Mouse (Mus musculus) neural tube, embryonic 13.5 days (tissue): Measurements from ENCODE around the gene Vmn2r104. TPM values are rescaled to one million over a fixed set of nuclear protein-coding genes. Genes with fewer than 3 reads are reported as not detected.

Experiments
- ATAC-seq: fragments of 200-750 bp; cut with Nextera tagmentation; 2 replicates; pipeline ENCODE4 v1.8.0; 2017; ENCODE audit warnings: low read depth, mild to moderate bottlenecking, moderate TSS enrichment, moderate library complexity
- H3K27ac ChIP-seq: fragments of 300-500 bp; sonication (generic); replicated peaks from 2 replicates; pipeline ENCODE4 v1.5.1; 2015; ENCODE audit warnings: moderate library complexity, mild to moderate bottlenecking, inconsistent platforms
- H3K27me3 ChIP-seq: fragments of 300-500 bp; sonication (generic); 2 replicates; pipeline ENCODE4 v1.6.1; 2015; ENCODE audit warnings: mild to moderate bottlenecking, inconsistent platforms
- H3K36me3 ChIP-seq: fragments of 300-500 bp; sonication (generic); 2 replicates; pipeline ENCODE4 v1.6.1; 2015; ENCODE audit warnings: mild to moderate bottlenecking, inconsistent platforms
- H3K4me1 ChIP-seq: fragments of 300-500 bp; sonication (generic); replicated peaks from 2 replicates; pipeline ENCODE4 v1.6.1; 2015; ENCODE audit warnings: inconsistent platforms
- H3K4me2 ChIP-seq: fragments of 300-500 bp; sonication (generic); 2 replicates; pipeline ENCODE4 v1.6.1; 2015; ENCODE audit warnings: inconsistent platforms, mild to moderate bottlenecking, moderate library complexity
- H3K4me3 ChIP-seq: fragments of 300-500 bp; sonication (generic); 2 replicates; pipeline ENCODE4 v1.5.1; 2015; ENCODE audit warnings: mild to moderate bottlenecking, inconsistent platforms
- H3K9ac ChIP-seq: fragments of 300-500 bp; sonication (generic); 2 replicates; pipeline ENCODE4 v1.6.1; 2015; ENCODE audit warnings: moderate library complexity, mild to moderate bottlenecking, inconsistent platforms
- H3K9me3 ChIP-seq: fragments of 300-500 bp; sonication (generic); 2 replicates; pipeline ENCODE4 v1.6.1; 2016; ENCODE audit warnings: inconsistent platforms
- WGBS: fragments of 180-500 bp; shearing (Covaris S2); methylation state at CpG from one replicate; pipeline ENCODE4 v1.1.7; 2015; 5-methylcytosine and 5-hydroxymethylcytosine counted together
- polyA plus RNA-seq: library from polyadenylated mRNA; unstranded; fragments of >200 nt; fragmentation: Nextera tagmentation; extraction: Ambion mirVana; gene quantifications from 2 replicates; pipeline ENCODE4 v1.2.1, GENCODE M21; 2015

The Vmn2r104 gene
- polyA plus RNA-seq: not detected in 2 replicates

DNA sequence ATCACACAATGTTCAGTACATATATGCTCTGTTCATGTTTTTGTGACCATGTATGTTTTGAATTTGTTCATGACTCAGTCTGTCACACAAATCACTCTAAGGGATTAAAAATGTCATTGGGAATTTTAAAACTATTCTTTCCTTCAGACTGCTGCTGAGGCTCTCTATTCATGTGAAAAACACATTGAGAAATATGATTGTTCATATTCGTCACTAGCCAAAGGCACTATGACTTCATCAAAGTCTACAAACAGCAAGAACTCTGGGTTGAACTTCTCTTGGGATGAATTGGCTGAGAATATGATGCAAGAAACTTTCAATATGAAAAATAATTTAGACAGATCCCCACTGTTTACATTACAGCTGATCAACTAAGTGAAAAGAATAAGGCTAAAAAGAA is at the start of gene Vmn2r104:
TSS of gene Vmn2r104 (minus strand) at position 101 of the 400 bp plus-strand sequence.
- 91% methylated on average over 1 of the region's 1 CpGs for WGBS
- no peak within 1 kb of the TSS for H3K4me3 ChIP-seq
- H3K36me3 ChIP-seq: no peaks in the 10 kb centered on the region
- no peaks in the 10 kb centered on the region for H3K27me3 ChIP-seq
- H3K4me2 ChIP-seq: no peak within 1 kb of the TSS
- ATAC-seq: no peak
- H3K9ac ChIP-seq: no peak within 1 kb of the TSS
- H3K4me1 ChIP-seq: no peaks in the 10 kb centered on the region
- H3K27ac ChIP-seq: no peak within 1 kb of the TSS
- peaks cover 42% of the 10 kb centered on the region for H3K9me3 ChIP-seq

DNA sequence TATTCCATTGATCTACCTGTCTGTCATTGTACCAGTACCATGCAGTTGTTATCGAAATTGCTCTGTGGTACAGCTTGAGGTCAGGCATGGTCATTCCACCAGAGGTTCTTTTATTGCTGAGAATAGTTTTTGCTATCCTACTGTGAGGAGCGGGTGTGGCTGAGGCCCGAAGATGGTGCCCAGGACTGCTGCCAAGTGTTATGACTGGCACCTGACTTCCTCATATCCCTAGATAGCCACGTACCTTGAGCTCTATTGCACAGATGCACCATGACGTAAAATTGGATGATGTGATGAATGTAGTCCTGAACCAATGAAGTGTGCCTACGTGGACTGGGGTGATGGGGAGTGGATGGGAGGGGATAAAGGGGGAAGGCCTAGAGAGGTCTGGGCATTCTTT is 26.0 kb upstream of the Vmn2r104 start:
- Histone ChIP-seq H3K9ac (no peak overlapping the region), H3K4me3 (no peak overlapping the region), H3K27me3 (no peaks in the 10 kb centered on the region), H3K36me3 (no peaks in the 10 kb centered on the region), H3K9me3 (peaks cover 21% of the 10 kb centered on the region), H3K27ac (no peak overlapping the region), H3K4me2 (no peak overlapping the region), H3K4me1 (no peaks in the 10 kb centered on the region)
- no peak for ATAC-seq
- 78% methylated on average over 6 of the region's 6 CpGs for WGBS

DNA sequence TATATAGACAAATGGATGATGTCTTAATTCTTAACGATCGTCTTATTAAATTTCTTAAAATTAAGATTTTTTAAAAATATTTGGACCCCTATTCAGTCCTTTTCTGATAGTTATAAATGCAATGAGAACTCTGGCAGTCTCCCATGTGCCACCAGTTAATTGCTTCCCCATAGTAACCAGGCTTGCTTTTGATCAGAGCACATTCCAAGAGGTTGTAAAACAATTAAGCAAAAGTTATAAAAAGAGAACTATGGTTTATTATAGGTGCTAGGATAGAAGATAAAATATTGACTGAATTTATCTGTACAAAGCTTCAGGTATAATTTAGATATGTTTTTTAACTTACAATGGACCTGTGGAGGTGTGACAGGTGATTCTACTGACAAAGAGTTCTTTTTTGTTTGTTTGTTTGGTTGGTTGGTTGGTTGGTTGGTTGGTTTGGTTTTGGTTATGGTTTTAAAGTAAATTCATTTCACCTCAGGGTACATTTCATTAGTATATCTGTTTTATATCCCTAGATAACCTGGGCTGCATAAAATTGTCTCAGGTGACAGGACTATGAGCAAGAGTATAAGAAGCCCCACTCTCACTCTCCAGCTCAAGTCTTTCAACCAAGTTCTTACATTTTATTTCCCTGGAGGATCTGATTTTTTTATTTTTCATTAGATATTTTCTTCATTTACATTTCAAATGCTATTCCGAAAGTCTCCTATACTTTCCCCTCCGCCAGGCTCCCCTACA is 23.7 kb upstream of the Vmn2r104 start:
- no peak for ATAC-seq
- no peak overlapping the region for H3K4me3 ChIP-seq
- peaks cover 7% of the 10 kb centered on the region for H3K9me3 ChIP-seq
- WGBS: 96% methylated on average over 4 of the region's 4 CpGs
- H3K9ac ChIP-seq: no peak overlapping the region
- no peak overlapping the region for H3K4me2 ChIP-seq
- no peaks in the 10 kb centered on the region for H3K4me1 ChIP-seq
- no peaks in the 10 kb centered on the region for H3K36me3 ChIP-seq
- no peak overlapping the region for H3K27ac ChIP-seq
- no peaks in the 10 kb centered on the region for H3K27me3 ChIP-seq

Other genes with a start within 250 kb of the Vmn2r104 start
- gene Fpr-rs7, start 65.9 kb upstream of the Vmn2r104 start, polyA plus RNA-seq: not detected in 2 replicates
- not detected in 2 replicates for gene Fpr-rs6, start 134.8 kb upstream of the Vmn2r104 start, polyA plus RNA-seq
- gene Vmn2r105, start 186.7 kb upstream of the Vmn2r104 start, polyA plus RNA-seq: not detected in 2 replicates
- gene Vmn2r106, start 237.2 kb upstream of the Vmn2r104 start, polyA plus RNA-seq: not detected in 2 replicates